Comparison of ENCODE assay signal across 14 mouse cellular contexts in the genomic region with DNA sequence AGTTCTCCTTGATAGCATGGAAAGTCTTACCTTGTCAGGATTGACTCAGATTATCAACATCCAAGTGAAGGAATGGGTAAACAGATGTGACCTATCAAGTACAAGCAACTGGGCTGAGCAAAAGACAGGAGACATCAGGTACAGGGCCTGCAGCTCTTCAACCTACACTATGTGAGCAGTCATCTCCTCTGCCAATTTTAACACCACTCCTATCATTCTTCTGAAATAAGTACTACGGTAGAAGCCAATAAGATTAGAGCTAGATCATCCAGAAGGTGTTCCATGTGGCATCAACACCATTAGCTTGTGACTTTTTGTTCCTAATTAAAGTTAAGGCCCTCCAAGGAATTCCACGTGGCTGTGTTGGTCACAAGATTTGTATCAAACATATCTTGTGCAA.
"Had no signal": no experiment of that assay in that cellular context is flagged by ENCODE, and none has a peak within 500 bp of the region (broad histone marks: within the 10 kb centered on the region; RNA-seq: fewer than 3 reads in every experiment).

No protein-coding gene starts in this region.

- H3K9ac ChIP-seq: limb, embryonic 12.5 days; liver, embryonic 13.5 days; liver, postnatal 0 days; lung, embryonic 15.5 days; midbrain, embryonic 12.5 days; neural tube, embryonic 13.5 days had no signal

- H3K4me2 ChIP-seq: limb, embryonic 12.5 days; liver, embryonic 13.5 days; lung, embryonic 15.5 days; midbrain, embryonic 12.5 days; neural tube, embryonic 13.5 days had no signal

- H3K27me3 ChIP-seq: limb, embryonic 12.5 days; liver, embryonic 13.5 days; lung, embryonic 15.5 days; midbrain, embryonic 12.5 days; neural tube, embryonic 13.5 days had no signal

- DNase-seq: kidney, postnatal 25 days; liver; liver, embryonic 13.5 days; liver, postnatal 0 days; retina, postnatal 1 day; right cerebral cortex, postnatal 4 days; spleen, adult 18-20 months; thymus, adult 18-20 months; thymus, postnatal 14 days had no signal

- H3K9me3 ChIP-seq: limb, embryonic 12.5 days; liver, embryonic 13.5 days; lung, embryonic 15.5 days; midbrain, embryonic 12.5 days; neural tube, embryonic 13.5 days had no signal

- H3K4me3 ChIP-seq: limb, embryonic 12.5 days; liver, embryonic 13.5 days; lung, embryonic 15.5 days; midbrain, embryonic 12.5 days; neural tube, embryonic 13.5 days had no signal

- H3K27ac ChIP-seq: limb, embryonic 12.5 days; liver, embryonic 13.5 days; lung, embryonic 15.5 days; midbrain, embryonic 12.5 days; neural tube, embryonic 13.5 days had no signal

- H3K4me1 ChIP-seq: liver, embryonic 13.5 days; midbrain, embryonic 12.5 days; neural tube, embryonic 13.5 days had no signal

- ATAC-seq: liver, postnatal 0 days; midbrain, embryonic 16.5 days had no signal

- H3K36me3 ChIP-seq: limb, embryonic 12.5 days; liver, embryonic 13.5 days; lung, embryonic 15.5 days; midbrain, embryonic 12.5 days; neural tube, embryonic 13.5 days had no signal
